Mouse (Mus musculus): ENCODE data around the gene Aspm. TPM values are rescaled to one million over a fixed set of nuclear protein-coding genes. Genes with fewer than 3 reads are reported as not detected.
"Not testable (repeated sequence)": the region's sequence is repeated elsewhere in the genome, so short reads cannot be mapped to it uniquely, and the experiment has no call there.

Gene Aspm
- 20.2 and 21.8 TPM in 2 replicates for polyA plus RNA-seq (2016; fragmentation: Nextera tagmentation; extraction: Ambion mirVana)

GRCm38 (mm10) chr1:139454340-139455225, at the start of gene Aspm:
Gene Aspm (plus strand): TSS chr1:139454772.
- H3K4me3 ChIP-seq: peak within 1 kb of the TSS; percentile 95
- H3K27me3 ChIP-seq (replicated peaks; ENCODE audit: low read depth, poor library complexity, severe bottlenecking): no peaks in the 10 kb centered on the region
- peaks cover 28% of the 10 kb centered on the region for H3K36me3 ChIP-seq (replicated peaks)
- under 1% methylated on average over 65 of the region's 65 CpGs for WGBS
- H3K4me1 ChIP-seq: peaks cover 23% of the 10 kb centered on the region
- DNase-seq (ENCODE audit: low spot score): peak; percentile 93
- H3K27ac ChIP-seq (replicated peaks): peak within 1 kb of the TSS; percentile 96
- no peaks in the 10 kb centered on the region for H3K9me3 ChIP-seq

GRCm38 (mm10) chr1:139405766-139406165, 48.8 kb upstream of the Aspm start:
- Histone ChIP-seq H3K4me3 (no peak overlapping the region), H3K9me3 (no peaks in the 10 kb centered on the region), H3K36me3 (replicated peaks) (no peaks in the 10 kb centered on the region), H3K4me1 (no peaks in the 10 kb centered on the region), H3K27ac (replicated peaks) (no peak overlapping the region), H3K27me3 (replicated peaks; ENCODE audit: low read depth, poor library complexity, severe bottlenecking) (no peaks in the 10 kb centered on the region)
- no peak for DNase-seq (ENCODE audit: low spot score)

DNA sequence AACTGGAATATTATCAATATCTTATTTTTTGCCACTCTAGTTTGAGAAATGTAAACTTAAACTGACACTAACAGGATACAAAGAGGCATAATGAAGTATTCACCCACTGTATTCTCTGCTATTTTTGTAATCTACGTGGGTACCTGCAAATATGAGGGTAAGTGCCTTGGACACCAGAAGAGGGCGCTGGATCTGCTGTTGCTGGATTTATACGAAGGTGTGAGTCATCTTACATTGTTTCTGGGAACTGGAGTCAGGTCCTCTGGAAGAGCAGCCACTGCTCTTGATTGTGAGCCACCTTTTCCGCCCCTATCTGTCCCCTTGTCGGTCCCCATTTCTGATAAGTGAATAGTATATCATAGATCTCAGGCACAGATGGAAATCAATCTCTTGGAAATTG, 46.9 kb upstream of the Aspm start:
- Histone ChIP-seq H3K9me3 (no peaks in the 10 kb centered on the region), H3K27ac (replicated peaks) (no peak overlapping the region), H3K4me1 (no peaks in the 10 kb centered on the region), H3K27me3 (replicated peaks; ENCODE audit: low read depth, poor library complexity, severe bottlenecking) (no peaks in the 10 kb centered on the region), H3K36me3 (replicated peaks) (no peaks in the 10 kb centered on the region), H3K4me3 (no peak overlapping the region)
- DNase-seq (ENCODE audit: low spot score): no peak
- WGBS: 60% methylated on average over 5 of the region's 5 CpGs

DNA sequence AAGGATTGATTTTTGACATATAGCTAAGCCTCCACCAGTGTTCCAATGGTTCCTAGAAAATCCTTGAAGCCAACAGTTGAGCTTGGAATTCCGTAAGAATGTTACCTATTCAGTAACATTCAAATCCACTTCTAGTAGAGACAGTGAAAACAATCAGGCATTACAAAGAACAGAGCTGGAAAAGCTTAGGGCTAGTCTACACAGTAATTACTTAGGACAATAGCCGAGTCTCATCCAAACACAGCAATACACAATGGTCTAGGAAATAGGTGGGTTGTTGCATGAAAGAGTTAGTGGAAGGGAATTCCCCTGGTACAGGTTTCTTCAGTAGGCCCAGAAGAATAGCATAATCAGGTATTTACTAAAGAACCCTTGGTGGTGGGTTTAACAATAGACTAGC, 42.2 kb upstream of the Aspm start:
- not testable (repeated sequence) for DNase-seq (ENCODE audit: low spot score); H3K4me1 ChIP-seq; H3K9me3 ChIP-seq; H3K4me3 ChIP-seq; H3K27me3 ChIP-seq (replicated peaks; ENCODE audit: low read depth, poor library complexity, severe bottlenecking); H3K36me3 ChIP-seq (replicated peaks); H3K27ac ChIP-seq (replicated peaks)
- WGBS: 82% methylated on average over 2 of the region's 2 CpGs

GRCm38 (mm10) chr1:139413465-139413864, 41.1 kb upstream of the Aspm start:
- no peaks in the 10 kb centered on the region for H3K4me1 ChIP-seq
- H3K27me3 ChIP-seq (replicated peaks; ENCODE audit: low read depth, poor library complexity, severe bottlenecking): no peaks in the 10 kb centered on the region
- WGBS: 86% methylated on average over 3 of the region's 3 CpGs
- H3K27ac ChIP-seq (replicated peaks): no peak overlapping the region
- H3K4me3 ChIP-seq: no peak overlapping the region
- H3K9me3 ChIP-seq: no peaks in the 10 kb centered on the region
- no peaks in the 10 kb centered on the region for H3K36me3 ChIP-seq (replicated peaks)
- no peak for DNase-seq (ENCODE audit: low spot score)

DNA sequence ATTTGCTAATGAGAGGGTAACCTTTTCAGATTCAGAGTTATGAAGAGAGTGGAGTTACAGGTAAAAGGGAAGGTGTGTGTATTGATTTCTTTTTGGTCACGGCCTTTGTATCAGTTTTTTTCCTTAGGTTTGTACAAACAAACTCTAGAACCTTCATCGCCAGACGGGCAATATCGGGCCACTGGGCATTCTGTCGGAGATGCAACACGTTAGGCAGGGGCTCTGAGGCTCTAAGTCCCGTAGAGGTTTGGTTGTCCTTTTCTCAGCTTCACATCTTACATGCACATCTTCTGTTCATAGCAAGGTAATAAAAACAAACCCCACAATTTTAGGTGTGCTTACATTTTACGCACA, 33.1 kb upstream of the Aspm start:
- peaks cover 16% of the 10 kb centered on the region for H3K36me3 ChIP-seq (replicated peaks)
- peaks cover 33% of the 10 kb centered on the region for H3K4me1 ChIP-seq
- WGBS: 6% methylated on average over 8 of the region's 8 CpGs
- no peaks in the 10 kb centered on the region for H3K9me3 ChIP-seq
- no peaks in the 10 kb centered on the region for H3K27me3 ChIP-seq (replicated peaks; ENCODE audit: low read depth, poor library complexity, severe bottlenecking)
- DNase-seq (ENCODE audit: low spot score): no peak
- peak overlapping the region; percentile 97 for H3K27ac ChIP-seq (replicated peaks)
- peak overlapping the region; percentile 87 for H3K4me3 ChIP-seq

- under 1% methylated on average over 87 of the region's 88 CpGs for WGBS
- peak; percentile 92 for DNase-seq (ENCODE audit: low spot score)
- H3K4me3 ChIP-seq: peak within 1 kb of the TSS; percentile 87
- H3K27ac ChIP-seq (replicated peaks): peak within 1 kb of the TSS; percentile 97
- H3K27me3 ChIP-seq (replicated peaks; ENCODE audit: low read depth, poor library complexity, severe bottlenecking): no peaks in the 10 kb centered on the region
- H3K9me3 ChIP-seq: no peaks in the 10 kb centered on the region
- H3K4me1 ChIP-seq: peaks cover 35% of the 10 kb centered on the region
- H3K36me3 ChIP-seq (replicated peaks): peaks cover 19% of the 10 kb centered on the region
These were observed 32.4 kb upstream of the Aspm start, which contains the start of gene Zbtb41 for GRCm38 (mm10) chr1:139421875-139422791. Gene Zbtb41 (plus strand): TSS chr1:139422288.

DNA sequence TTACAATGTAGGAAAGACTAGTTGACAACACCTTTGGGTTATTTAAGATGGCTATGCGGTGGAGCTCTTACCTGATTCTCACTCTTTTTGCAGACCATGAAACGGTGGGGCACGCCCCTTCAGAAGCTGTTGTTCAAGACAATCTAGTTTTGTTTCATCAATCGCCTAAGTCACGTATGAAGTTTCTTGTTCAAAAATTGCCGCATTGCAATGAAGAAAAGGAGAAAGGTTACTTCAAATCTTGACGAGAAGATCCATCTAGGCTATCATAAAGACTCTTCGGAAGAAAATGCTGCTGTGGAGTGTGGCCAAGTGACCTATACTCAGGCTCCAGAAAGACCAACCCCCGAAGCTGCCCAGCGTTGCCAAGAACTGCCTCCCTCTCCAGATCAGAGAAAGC, 31.6 kb upstream of the Aspm start:
- H3K4me3 ChIP-seq: peak overlapping the region; percentile 87
- peaks cover 36% of the 10 kb centered on the region for H3K4me1 ChIP-seq
- H3K9me3 ChIP-seq: no peaks in the 10 kb centered on the region
- H3K27ac ChIP-seq (replicated peaks): peak overlapping the region; percentile 97
- peak; percentile 21 for DNase-seq (ENCODE audit: low spot score)
- H3K27me3 ChIP-seq (replicated peaks; ENCODE audit: low read depth, poor library complexity, severe bottlenecking): no peaks in the 10 kb centered on the region
- H3K36me3 ChIP-seq (replicated peaks): peaks cover 20% of the 10 kb centered on the region
- whole genome bisulfite sequencing: 39% methylated on average over 10 of the region's 10 CpGs

- no peak for DNase-seq (ENCODE audit: low spot score)
- Histone ChIP-seq H3K4me3 (peak overlapping the region; percentile 87), H3K9me3 (no peaks in the 10 kb centered on the region), H3K27ac (replicated peaks) (no peak overlapping the region), H3K27me3 (replicated peaks; ENCODE audit: low read depth, poor library complexity, severe bottlenecking) (no peaks in the 10 kb centered on the region), H3K4me1 (peaks cover 36% of the 10 kb centered on the region), H3K36me3 (replicated peaks) (peaks cover 21% of the 10 kb centered on the region)
- 73% methylated on average over 10 of the region's 10 CpGs for WGBS
These were observed 30.6 kb upstream of the Aspm start for GRCm38 (mm10) chr1:139423931-139424330.

DNA sequence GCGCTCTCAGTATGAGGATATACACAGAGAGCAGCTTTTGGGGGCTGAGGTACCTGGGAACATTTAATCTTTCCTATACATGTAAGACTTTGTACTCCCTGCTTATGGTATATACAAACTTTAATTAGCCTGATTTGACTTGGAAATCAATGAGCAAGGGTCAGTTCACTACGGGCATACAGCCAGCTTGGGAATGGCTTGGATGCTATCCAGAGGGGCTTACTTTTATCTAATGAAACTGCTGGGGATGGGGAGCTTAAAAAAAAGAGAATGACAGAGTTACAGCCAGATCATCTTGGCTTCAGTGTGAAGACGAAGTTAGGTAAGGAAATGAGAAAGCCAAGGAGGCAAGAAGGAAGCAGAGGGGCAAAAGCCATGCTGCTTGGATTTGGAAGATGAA, 29.6 kb upstream of the Aspm start:
- H3K27ac ChIP-seq (replicated peaks): no peak overlapping the region
- DNase-seq (ENCODE audit: low spot score): no peak
- 68% methylated on average over 3 of the region's 3 CpGs for WGBS

DNA sequence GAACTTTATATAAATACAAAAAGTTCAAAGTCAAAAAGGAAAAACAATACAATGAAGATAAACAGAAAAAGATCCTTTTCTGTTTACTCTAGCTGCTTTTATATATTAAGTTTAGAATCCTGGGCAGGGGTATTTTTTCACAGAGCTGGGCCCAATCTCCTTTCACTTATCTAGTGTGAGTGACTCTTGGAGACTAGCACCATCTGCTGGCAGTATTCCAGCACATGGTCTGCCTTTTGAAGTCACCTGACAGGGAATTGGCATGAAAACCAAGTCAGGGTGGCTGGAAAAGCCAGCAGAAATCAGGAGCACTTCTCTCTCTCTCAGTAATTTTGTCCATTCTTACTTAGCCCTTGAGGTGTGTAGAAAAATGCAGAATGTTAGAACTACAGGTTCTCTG, 16.2 kb upstream of the Aspm start:
- Histone ChIP-seq H3K9me3 (no peaks in the 10 kb centered on the region), H3K36me3 (replicated peaks) (peaks cover 97% of the 10 kb centered on the region), H3K27ac (replicated peaks) (no peak overlapping the region), H3K4me1 (no peaks in the 10 kb centered on the region), H3K4me3 (no peak overlapping the region), H3K27me3 (replicated peaks; ENCODE audit: low read depth, poor library complexity, severe bottlenecking) (no peaks in the 10 kb centered on the region)
- peak; percentile 40 for DNase-seq (ENCODE audit: low spot score)

More for the DNA sequence above, 29.6 kb upstream of the Aspm start:
- Histone ChIP-seq H3K4me3 (peak overlapping the region; percentile 87), H3K36me3 (replicated peaks) (peaks cover 32% of the 10 kb centered on the region), H3K4me1 (peaks cover 36% of the 10 kb centered on the region), H3K9me3 (no peaks in the 10 kb centered on the region), H3K27me3 (replicated peaks; ENCODE audit: low read depth, poor library complexity, severe bottlenecking) (no peaks in the 10 kb centered on the region)

DNA sequence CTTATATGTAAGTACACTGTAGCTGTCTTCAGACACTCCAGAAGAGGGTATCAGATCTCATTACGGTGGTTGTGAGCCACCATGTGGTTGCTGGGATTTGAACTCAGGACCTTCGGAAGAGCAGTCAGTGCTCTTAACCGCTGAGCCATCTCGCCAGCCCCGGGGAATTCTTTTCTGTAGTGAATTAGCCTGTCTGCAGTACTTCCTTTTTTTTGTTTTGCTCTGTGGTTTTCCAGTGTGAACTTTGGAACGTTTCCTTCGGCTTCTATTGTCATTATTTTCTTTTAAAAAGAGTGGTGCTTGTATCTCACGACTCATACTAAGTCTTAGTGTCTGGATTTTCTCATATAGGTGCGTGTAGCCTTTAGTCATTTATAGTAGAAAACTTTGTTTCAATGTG, 11.5 kb upstream of the Aspm start:
- DNase-seq (ENCODE audit: low spot score); H3K9me3 ChIP-seq: not testable (repeated sequence)
- H3K36me3 ChIP-seq (replicated peaks): peaks cover 84% of the 10 kb centered on the region

More for the DNA sequence above, 11.5 kb upstream of the Aspm start:
- not testable (repeated sequence) for H3K27me3 ChIP-seq (replicated peaks; ENCODE audit: low read depth, poor library complexity, severe bottlenecking); H3K4me3 ChIP-seq; H3K4me1 ChIP-seq; H3K27ac ChIP-seq (replicated peaks)
- 91% methylated on average over 9 of the region's 9 CpGs for WGBS

Measured in embryonic facial prominence, embryonic 10.5 days (tissue).